Mouse (Mus musculus) midbrain, postnatal 0 days (tissue): ENCODE results near the gene Soat1. TPM values are rescaled to one million over a fixed set of nuclear protein-coding genes. Genes with fewer than 3 reads are reported as not detected.

Source experiments
- ATAC-seq: fragments of 200-750 bp; cut with Nextera tagmentation; 2 replicates; pipeline ENCODE4 v1.8.0; 2017; ENCODE audit warnings: moderate number of reproducible peaks, mild to moderate bottlenecking, moderate TSS enrichment, moderate library complexity; ENCODE audit not compliant: low FRiP score
- DNase-seq: peaks from one replicate; pipeline ENCODE4 v3.0.0-alpha.2; 2015; ENCODE audit warnings: low spot score
- H3K27ac ChIP-seq: fragments of 300-500 bp; sonication (generic); 2 replicates; pipeline ENCODE4 v1.5.1; 2014; ENCODE audit warnings: low read depth, mild to moderate bottlenecking, low read length, mixed read lengths
- H3K27me3 ChIP-seq: fragments of 300-500 bp; sonication (generic); 2 replicates; pipeline ENCODE4 v1.6.1; 2014; ENCODE audit warnings: low read length, control low read depth, mixed read lengths; ENCODE audit not compliant: insufficient read depth
- H3K36me3 ChIP-seq: fragments of 300-500 bp; sonication (generic); 2 replicates; pipeline ENCODE4 v1.6.1; 2014; ENCODE audit warnings: low read length, control low read depth, mixed read lengths; ENCODE audit not compliant: insufficient read depth
- H3K4me1 ChIP-seq: fragments of 300-500 bp; sonication (generic); 2 replicates; pipeline ENCODE4 v1.6.1; 2014; ENCODE audit warnings: mild to moderate bottlenecking, control low read depth, antibody characterized with exemption, low read length, mixed read lengths; ENCODE audit not compliant: insufficient read depth
- H3K4me2 ChIP-seq: fragments of 300-500 bp; sonication (generic); 2 replicates; pipeline ENCODE4 v1.6.1; 2014; ENCODE audit warnings: low read depth, mild to moderate bottlenecking, low read length, mixed read lengths; ENCODE audit not compliant: poor library complexity, severe bottlenecking
- H3K4me3 ChIP-seq: fragments of 300-500 bp; sonication (generic); 2 replicates; pipeline ENCODE4 v1.5.1; 2014; ENCODE audit warnings: low read depth, mild to moderate bottlenecking, low read length, moderate library complexity
- H3K9ac ChIP-seq: fragments of 300-500 bp; sonication (generic); replicated peaks from 2 replicates; pipeline ENCODE4 v1.6.1; 2014; ENCODE audit warnings: mild to moderate bottlenecking, low read length, moderate library complexity, mixed read lengths; ENCODE audit not compliant: poor library complexity, severe bottlenecking
- H3K9me3 ChIP-seq: fragments of 300-500 bp; sonication (generic); 2 replicates; pipeline ENCODE4 v1.6.1; 2016; ENCODE audit warnings: low read length, control low read depth
- CTCF ChIP-seq: IDR thresholded peaks from 2 replicates; pipeline ENCODE4 v1.5.1; 2016; ENCODE audit warnings: antibody characterized with exemption, mild to moderate bottlenecking
- WGBS: fragments of 180-500 bp; shearing (Covaris S2); extraction: QIAGEN DNeasy Blood & Tissue Kit; methylation state at CpG from one replicate; pipeline ENCODE4 v1.1.7; 2014; 5-methylcytosine and 5-hydroxymethylcytosine counted together
- polyA plus RNA-seq: library from polyadenylated mRNA; unstranded; fragments of >200 nt; fragmentation: Nextera tagmentation; extraction: Ambion mirVana; gene quantifications from 2 replicates; pipeline ENCODE4 v1.2.1, GENCODE M21; 2015
- total RNA-seq: library from RNA; depleted of rRNA; stranded (reverse); fragments of >200 nt; gene quantifications from 2 replicates; pipeline ENCODE4 v1.2.3, GENCODE M21; 2014

The Soat1 gene
- total and polyA plus RNA-seq, 2 experiments from 2014 or later: 11.8 to 24.8 TPM

DNA sequence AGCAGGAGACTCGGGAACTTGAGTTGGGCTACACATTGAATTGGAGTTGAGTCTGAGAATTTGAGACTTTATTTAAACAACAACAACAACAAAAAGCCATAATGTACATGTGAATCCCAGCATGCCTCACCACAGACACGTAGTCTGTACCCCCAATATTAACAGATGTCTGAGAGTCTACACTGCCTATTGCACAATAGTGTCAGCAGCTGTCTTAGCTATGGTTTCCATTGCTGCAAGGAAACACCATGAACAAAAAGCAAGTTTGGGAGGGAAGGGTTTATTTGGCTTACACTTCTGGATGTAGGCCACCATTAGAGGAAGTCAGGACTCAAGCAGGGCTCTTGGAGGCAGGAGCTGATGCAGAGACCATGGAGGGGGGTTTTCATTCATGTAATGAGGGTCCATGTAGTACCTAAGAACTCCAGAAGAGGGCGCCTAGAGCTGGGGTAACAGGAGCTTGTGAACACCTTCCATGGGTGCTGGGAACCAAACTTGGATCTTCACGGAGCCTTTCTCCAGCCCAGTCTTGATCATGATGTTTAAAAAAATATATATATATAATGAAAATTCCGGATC lies 30.9 kb upstream of the Soat1 start:
- DNase-seq: no peak
- H3K36me3 ChIP-seq: no peaks in the 10 kb centered on the region
- H3K9ac ChIP-seq: no peak overlapping the region
- peak; percentile 4; the same call in 1 of the 2 replicates for TF ChIP-seq CTCF
- H3K4me1 ChIP-seq: no peaks in the 10 kb centered on the region
- ATAC-seq: no peak
- H3K9me3 ChIP-seq: no peaks in the 10 kb centered on the region
- no peak overlapping the region for H3K4me3 ChIP-seq
- no peak overlapping the region for H3K4me2 ChIP-seq
- no peaks in the 10 kb centered on the region for H3K27me3 ChIP-seq
- 76% methylated on average over 5 of the region's 5 CpGs for WGBS
- no peak overlapping the region for H3K27ac ChIP-seq

DNA sequence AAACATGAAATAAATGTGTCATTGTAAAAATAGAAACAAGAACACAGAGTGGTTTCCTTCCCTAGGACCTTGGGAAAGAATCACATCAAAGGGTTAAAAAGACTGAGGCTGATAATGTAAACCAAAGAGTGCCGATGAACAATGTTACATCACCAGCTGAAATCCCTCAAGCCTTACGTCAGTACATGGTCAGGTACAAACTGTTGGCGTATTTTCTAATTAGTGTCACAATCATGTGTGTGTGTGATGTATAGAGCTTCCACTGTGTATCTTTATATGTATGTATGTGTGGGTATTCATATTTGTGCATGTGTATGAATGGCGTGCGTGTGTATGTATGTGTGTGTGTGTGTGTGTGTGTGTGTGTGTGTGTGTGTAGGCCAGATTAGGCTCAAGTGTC lies 22.8 kb upstream of the Soat1 start:
- WGBS: 83% methylated on average over 5 of the region's 5 CpGs
- TF ChIP-seq CTCF: no peak
- H3K9me3 ChIP-seq: no peaks in the 10 kb centered on the region
- H3K4me3 ChIP-seq: no peak overlapping the region
- no peaks in the 10 kb centered on the region for H3K4me1 ChIP-seq
- H3K36me3 ChIP-seq: no peaks in the 10 kb centered on the region
- no peaks in the 10 kb centered on the region for H3K27me3 ChIP-seq
- H3K4me2 ChIP-seq: no peak overlapping the region
- H3K27ac ChIP-seq: no peak overlapping the region
- H3K9ac ChIP-seq: no peak overlapping the region
- DNase-seq (no peak), ATAC-seq (no peak)

DNA sequence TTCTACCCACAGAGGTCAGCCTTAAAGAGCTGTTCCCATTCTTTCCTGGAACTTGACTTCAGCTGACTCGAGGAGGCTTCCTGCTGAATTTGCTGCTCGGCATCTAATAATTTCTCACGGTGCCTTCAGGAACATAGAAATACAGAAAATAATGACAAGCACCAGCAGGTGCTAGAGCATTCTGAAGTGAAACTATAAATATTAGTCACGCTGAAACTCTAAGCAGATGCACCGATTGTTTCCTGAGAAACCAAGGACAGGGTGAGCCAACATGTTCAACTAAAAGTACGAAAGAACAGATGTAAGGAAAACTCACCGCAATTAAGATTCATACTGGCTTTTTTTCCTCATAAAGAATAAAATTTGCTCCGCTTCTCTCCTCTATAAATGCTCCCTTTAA lies 20.9 kb upstream of the Soat1 start:
- Histone ChIP-seq H3K9ac (no peak overlapping the region), H3K27ac (no peak overlapping the region), H3K27me3 (no peaks in the 10 kb centered on the region), H3K4me3 (no peak overlapping the region), H3K9me3 (no peaks in the 10 kb centered on the region), H3K4me2 (no peak overlapping the region), H3K4me1 (no peaks in the 10 kb centered on the region), H3K36me3 (no peaks in the 10 kb centered on the region)
- WGBS: 57% methylated on average over 8 of the region's 8 CpGs
- ATAC-seq: no peak
- no peak for DNase-seq
- TF ChIP-seq CTCF: no peak

DNA sequence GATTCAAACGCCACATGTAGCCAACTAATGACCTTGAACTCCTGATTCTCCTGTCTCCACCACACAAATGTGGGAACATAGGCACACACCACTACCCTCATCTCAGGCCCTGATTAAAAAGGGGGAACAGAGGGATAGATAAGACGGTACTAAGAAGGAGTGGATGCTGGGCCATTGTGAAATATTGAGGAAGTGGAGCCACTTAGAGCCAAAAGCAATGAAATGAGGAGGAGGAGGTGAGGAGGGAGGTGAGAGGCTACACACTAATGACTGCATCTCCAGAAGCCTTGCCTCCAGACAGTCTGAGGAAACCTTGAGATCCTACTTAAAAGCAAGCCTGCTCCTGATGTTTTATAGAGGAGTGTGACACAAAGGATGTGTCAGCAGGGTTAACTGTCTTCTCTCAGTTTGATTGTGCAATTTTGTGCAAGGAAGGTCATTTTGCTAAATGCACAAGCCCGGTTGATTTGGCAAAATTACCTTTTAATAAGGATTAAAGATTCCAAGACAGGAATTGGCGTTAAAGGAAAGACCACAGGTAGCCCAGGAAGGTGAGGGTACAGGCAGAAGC lies 17.2 kb upstream of the Soat1 start:
- ATAC-seq (no peak), DNase-seq (no peak)
- 79% methylated on average over 4 of the region's 4 CpGs for WGBS
- H3K9me3 ChIP-seq: no peaks in the 10 kb centered on the region
- H3K4me3 ChIP-seq: no peak overlapping the region
- no peaks in the 10 kb centered on the region for H3K36me3 ChIP-seq
- no peak overlapping the region for H3K27ac ChIP-seq
- no peak overlapping the region for H3K4me2 ChIP-seq
- no peak overlapping the region for H3K9ac ChIP-seq
- no peak for TF ChIP-seq CTCF
- H3K4me1 ChIP-seq: no peaks in the 10 kb centered on the region
- no peaks in the 10 kb centered on the region for H3K27me3 ChIP-seq

DNA sequence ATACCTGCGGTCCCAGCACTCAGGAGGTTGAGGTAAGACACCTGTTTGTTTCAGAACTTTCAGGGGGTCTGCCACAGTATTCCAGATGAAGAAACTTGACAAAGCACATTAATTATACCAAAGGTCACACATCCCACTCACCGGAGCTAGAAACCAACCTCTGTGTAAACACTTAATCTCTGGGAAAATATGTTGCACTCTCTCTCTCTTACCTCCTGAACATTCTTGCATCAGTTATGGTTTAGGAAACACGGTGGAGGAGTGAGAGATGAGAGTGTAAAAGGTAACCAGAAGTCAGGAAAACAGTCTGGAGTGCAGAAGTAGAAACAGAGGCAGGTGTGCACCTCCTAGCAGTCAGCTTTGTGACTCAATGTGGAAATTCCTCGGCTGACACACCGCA lies 13.9 kb upstream of the Soat1 start:
- H3K27me3 ChIP-seq: no peaks in the 10 kb centered on the region
- TF ChIP-seq CTCF: no peak
- no peak overlapping the region for H3K4me3 ChIP-seq
- H3K36me3 ChIP-seq: no peaks in the 10 kb centered on the region
- H3K4me2 ChIP-seq: no peak overlapping the region
- DNase-seq: no peak
- H3K27ac ChIP-seq: no peak overlapping the region
- ATAC-seq: no peak
- H3K9me3 ChIP-seq: no peaks in the 10 kb centered on the region
- no peak overlapping the region for H3K9ac ChIP-seq
- H3K4me1 ChIP-seq: no peaks in the 10 kb centered on the region
- 90% methylated on average over 5 of the region's 5 CpGs for WGBS

DNA sequence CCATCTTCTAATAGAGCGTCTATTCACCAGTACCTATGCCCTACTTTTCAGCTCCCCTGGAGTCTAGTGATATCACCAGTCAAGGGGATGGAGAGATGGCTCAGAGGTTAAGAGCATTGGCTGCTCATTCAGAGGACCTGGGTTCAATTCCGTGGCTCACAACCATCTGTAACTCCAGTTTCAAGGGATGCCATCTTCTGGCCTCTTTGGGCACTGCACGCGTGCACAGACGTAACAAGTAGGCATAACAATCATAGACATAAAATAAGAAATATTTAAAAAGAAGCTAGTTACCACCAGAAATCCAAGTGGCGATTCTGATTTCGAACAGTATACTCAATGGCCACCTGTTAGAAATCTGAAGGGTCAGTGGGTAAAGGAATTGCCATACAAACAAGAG lies 13.4 kb upstream of the Soat1 start:
- Histone ChIP-seq H3K4me2 (no peak overlapping the region), H3K27ac (no peak overlapping the region), H3K9ac (no peak overlapping the region), H3K36me3 (no peaks in the 10 kb centered on the region), H3K9me3 (no peaks in the 10 kb centered on the region), H3K27me3 (no peaks in the 10 kb centered on the region), H3K4me1 (no peaks in the 10 kb centered on the region), H3K4me3 (no peak overlapping the region)
- no peak for TF ChIP-seq CTCF
- WGBS: 94% methylated on average over 7 of the region's 7 CpGs
- DNase-seq: no peak
- ATAC-seq: no peak
